Mouse (Mus musculus) cerebellum, adult 18-20 months (tissue): ENCODE measurements around the gene Cox20.
"Not testable (repeated sequence)": the region's sequence is repeated elsewhere in the genome, so short reads cannot be mapped to it uniquely, and the experiment has no call there.

ENCODE experiments used
- DNase-seq, 2 experiments: peaks; one replicate each; pipeline ENCODE4 v3.0.0; 2021

The Cox20 gene

GRCm38 (mm10) chr1:178320723-178321590, 2.0 kb downstream of the Cox20 start:
- DNase-seq, result no peak

DNA sequence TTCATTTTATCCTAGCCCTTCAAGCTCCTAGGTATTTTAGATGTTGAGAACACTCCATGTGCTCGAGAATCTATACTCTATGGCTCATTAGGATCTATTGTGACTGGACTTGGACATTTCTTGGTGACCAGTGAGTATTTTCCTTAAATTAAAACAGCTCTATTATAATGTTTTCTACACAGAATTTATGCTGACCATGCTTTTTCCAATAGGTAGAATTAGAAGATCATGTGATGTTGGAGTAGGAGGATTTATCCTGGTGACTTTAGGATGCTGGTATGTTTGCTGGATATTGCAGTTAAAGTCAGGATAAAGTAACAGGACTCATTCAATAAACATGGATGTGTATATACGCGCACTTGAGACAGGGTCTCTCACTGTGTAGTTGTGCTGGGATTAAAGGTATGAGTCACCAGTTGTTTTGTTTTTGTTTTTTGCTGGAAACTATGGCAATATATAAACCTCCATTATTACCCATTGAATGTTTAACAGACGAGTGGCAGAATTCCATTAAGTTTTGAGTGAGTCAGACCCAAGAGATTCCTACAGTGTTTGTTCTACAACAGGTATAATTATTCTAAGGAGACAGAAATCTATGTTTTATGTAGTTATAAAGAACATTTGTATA, 2.9 kb downstream of the Cox20 start:
- DNase-seq, result no peak

GRCm38 (mm10) chr1:178323235-178323634, 4.3 kb downstream of the Cox20 start:
- no peak for DNase-seq

DNA sequence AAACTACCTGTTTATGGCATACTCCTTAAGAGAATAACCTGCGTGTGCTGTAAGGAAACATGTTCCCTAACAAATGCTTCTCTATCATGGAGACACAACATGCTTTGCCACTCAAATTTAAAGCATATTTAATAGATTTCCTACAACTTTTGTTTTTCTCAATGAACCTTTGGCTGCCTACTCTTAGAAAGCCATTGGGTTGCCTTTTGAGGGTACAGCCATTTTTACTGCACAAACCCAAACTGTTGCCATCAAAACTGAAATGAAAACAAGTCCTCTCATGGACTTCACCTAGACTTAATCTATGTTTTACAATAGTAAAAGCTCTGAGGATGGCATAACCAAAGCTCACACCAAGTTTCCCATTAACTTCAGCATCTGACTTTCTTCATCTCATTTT, 5.6 kb downstream of the Cox20 start:
- no peak for DNase-seq

- DNase-seq, result no peak
Observed at GRCm38 (mm10) chr1:178326357-178326756, 7.4 kb downstream of the Cox20 start.

- DNase-seq, result no peak
Observed at GRCm38 (mm10) chr1:178326950-178327349, 8.0 kb downstream of the Cox20 start.

DNA sequence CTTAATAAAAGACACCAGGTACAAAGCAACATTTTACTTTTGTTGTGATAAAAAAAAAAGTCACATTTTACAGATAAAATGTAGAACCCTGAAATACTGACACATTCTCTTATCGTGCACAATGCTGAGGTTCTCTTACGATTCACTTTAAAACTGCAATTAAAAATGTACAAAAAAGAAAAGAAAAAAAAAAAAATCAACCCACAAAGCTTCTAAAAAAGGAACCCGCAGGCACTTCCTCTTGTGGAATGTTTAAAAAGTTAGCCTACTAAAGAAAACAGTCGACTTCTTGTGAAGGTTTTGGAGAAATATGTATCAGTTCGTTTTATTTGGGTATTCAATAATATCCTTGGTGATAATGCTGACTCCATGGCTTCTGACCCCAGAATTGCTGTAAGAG, 10.1 kb downstream of the Cox20 start:
- DNase-seq, result no peak

GRCm38 (mm10) chr1:178329946-178330345, 11.0 kb downstream of the Cox20 start:
- no peak for DNase-seq

DNA sequence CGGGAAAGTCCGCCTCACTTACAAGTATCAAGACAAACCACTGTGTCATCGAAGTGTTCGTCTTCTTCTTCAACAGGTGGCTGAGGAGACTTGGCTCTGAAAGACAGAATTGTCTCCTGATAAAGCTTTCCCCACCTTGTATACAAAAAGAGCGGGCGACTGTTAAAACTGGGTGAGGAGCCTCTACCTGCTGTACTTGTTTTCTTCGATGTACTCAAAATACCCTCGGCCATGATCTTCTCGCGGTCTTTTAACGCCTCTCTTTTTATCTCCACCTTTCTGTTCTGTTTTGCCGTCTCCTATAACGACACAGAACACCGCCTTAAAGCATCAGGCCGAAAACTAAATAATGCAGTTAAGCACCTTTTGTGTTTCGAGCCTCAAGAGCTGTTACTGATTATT, 16.9 kb downstream of the Cox20 start:
- DNase-seq, result peak; percentile 14 to 28

DNA sequence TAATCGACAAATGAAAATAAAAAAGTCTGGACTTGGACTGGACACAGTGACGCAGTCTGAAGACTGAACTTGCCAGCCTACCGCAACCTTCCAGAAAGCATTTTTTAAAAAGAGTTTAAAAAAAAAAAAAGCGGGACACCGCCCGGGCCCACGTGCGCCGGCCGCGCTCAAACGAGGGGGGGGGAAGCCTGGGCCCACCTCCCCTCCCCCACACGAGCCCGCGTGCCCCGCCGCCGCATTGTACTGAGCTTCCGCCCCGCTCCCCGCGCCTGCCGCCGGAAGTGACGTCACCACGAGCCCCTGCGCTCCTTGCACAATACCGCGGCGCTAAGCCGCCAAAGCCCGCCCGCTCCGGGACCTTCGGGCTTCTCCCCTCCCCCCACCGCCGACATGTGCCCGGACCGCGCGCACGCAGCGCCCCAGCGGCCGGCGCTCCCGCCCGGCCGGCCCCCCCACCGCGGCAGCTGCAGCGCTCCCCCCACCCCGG, 17.4 kb downstream of the Cox20 start:
- peak; percentile 93 for DNase-seq

- peak; percentile 47 to 61 for DNase-seq
Observed at GRCm38 (mm10) chr1:178336777-178337481, 18.0 kb downstream of the Cox20 start.

DNA sequence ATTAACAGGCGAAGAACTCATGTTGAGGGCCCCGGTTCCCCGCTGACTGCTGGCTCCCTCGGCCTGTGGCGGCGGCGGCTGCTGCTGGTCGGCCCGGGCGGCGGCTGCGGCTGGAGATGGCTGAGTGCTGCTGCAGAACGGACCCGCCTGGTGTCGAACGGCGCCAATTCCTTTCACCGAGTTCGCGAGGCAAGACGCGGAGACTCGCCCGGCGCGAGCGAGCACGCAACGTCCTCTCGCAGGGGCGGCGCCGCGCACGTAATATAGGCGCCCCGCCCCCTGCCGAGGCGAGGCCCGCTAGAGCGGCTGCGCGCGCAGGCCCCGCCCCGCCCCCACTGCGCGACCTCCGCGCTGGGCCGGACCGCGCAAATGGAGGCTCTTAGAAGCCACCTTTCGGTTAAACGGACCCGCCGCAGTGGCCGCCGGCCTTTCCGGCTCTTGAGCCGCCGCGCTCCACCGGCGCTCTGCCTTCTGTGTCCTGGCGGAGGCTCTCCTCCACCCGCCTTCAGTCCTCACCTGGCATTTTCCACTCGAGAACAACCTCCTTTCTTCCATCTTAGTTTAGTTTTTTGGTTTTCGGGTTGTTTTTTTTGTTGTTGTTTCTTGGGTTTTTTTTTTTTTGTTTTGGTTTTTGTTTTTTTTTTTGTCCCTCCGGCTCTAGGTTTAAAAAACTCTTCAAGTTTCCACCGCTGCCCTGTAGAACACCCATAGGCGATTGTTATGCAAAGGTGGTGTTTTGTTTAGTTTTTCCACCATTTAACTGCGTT, 18.8 kb downstream of the Cox20 start, which contains the start of gene Hnrnpu:
Gene Hnrnpu (minus strand): TSS at position 247 of the 767 bp plus-strand sequence.
- DNase-seq, result peak; percentile 93 to 99

- DNase-seq, result peak in 1 of 2 experiments; percentile 41
Observed at GRCm38 (mm10) chr1:178338318-178338641, 19.4 kb downstream of the Cox20 start.

DNA sequence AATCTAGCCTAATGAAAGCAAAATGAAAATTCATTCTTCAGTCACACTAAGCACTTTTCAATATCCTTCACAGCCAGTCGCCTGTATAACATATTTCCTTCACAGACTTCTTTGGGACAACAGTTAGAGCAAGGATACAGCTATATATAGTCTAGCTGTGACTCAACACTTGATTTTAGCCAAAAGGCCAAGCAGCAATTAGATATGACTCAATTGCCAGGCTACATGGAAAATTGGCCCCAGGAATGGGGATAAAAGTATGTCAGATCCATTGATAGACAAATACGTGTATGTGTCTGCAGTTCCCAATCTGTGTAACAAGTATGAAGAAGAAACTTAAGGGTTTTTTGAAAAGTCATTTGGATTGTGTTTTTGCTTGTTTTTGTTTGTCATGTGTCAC, 21.3 kb downstream of the Cox20 start:
- DNase-seq, result no peak

- no peak for DNase-seq
Observed at GRCm38 (mm10) chr1:178341435-178341834, 22.5 kb downstream of the Cox20 start.

- no peak for DNase-seq
Observed at GRCm38 (mm10) chr1:178342063-178342462, 23.1 kb downstream of the Cox20 start.

GRCm38 (mm10) chr1:178342612-178343011, 23.7 kb downstream of the Cox20 start:
- DNase-seq, result no peak

- DNase-seq, result not testable (repeated sequence)
Observed at GRCm38 (mm10) chr1:178344071-178344805, 25.3 kb downstream of the Cox20 start.

DNA sequence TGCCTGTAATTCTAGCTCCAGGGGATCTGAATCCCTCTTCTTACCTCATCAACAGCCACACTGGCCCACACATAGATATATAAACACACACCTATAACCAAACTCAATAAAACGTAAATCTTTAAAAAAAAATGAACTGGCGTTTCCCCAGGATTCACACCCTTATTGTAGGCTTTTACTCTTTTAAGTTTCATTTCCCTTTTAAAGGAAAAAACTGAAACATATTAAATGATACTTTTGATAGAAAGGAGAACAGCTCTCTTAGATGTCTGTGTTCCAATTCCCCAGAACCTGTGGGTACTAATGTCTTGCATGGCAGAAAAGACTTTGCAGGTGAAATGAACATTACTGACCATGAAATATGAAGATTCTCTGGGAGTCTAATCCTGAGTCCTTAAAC, 31.9 kb downstream of the Cox20 start:
- no peak for DNase-seq

DNA sequence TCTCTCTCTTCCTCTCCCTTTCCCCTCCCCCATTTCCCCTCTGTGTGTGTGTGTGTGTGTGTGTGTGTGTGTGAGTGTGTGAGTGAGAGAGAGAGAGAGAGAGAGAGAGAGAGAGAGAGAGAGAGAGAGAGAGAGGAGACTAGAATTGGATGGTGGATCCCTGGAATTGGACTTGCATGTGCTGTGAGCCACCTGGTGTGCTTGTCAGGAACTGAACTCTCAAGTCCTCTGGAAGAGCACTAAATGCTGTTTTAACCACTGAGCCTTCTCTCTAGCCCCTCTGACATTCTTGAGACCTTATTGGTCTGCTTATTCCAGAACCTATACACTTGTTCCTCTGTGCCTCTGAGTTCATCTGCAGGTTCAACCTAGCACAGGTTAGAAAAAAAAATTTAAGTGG, 32.7 kb downstream of the Cox20 start:
- no peak for DNase-seq

DNA sequence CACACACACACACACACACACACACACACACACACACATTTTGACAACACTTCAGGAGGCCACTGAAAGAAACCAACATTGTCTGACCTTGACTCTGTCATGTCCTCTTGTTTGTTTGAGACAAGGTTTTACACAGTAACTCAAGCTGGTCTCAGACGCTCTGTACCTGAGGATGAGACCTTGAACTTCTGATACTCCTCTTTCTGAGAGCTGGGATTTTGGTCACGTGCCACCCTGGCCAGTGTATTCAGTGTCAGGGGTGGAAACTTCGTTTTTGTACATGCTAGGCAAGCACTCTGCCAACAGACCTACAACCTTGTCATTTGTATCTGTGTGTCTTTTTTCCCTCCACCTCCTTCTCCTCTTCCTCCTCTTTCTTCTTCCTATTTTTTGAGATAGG, 35.6 kb downstream of the Cox20 start:
- DNase-seq, result no peak
